Mouse (Mus musculus) thymus, adult 18-20 months (tissue): Measurements from ENCODE around the gene Trim30c.
A peak's percentile ranks its signal among the peaks of the same experiment; 100 is the strongest.
"Not testable (repeated sequence)": the region's sequence is repeated elsewhere in the genome, so short reads cannot be mapped to it uniquely, and the experiment has no call there.

Experiments
- DNase-seq, 2 experiments: peaks; one replicate each; pipeline ENCODE4 v3.0.0; 2022; ENCODE audit warnings: mixed read lengths in 2 of 2

Gene Trim30c

GRCm38 (mm10) chr7:104400698-104401097 is at the start of gene Trim30c:
Trim30c (minus strand) TSS chr7:104400837.
- DNase-seq: no peak

GRCm38 (mm10) chr7:104445961-104446645 is 45.5 kb upstream of the Trim30c start:
- DNase-seq: peak; percentile 17 to 47

GRCm38 (mm10) chr7:104404460-104404950 is 3.9 kb upstream of the Trim30c start:
- DNase-seq: no peak

- no peak for DNase-seq
These were observed 503 bp upstream of the Trim30c start for GRCm38 (mm10) chr7:104401140-104401539.

GRCm38 (mm10) chr7:104398492-104398891 is 2.1 kb downstream of the Trim30c start:
- no peak for DNase-seq

- peak in 1 of 2 experiments; percentile 9 for DNase-seq
These were observed 30.8 kb downstream of the Trim30c start, which contains the start of gene Trim30b for GRCm38 (mm10) chr7:104369736-104370414. Trim30b (minus strand) TSS chr7:104369884.

- no peak for DNase-seq
These were observed 34.3 kb downstream of the Trim30c start for GRCm38 (mm10) chr7:104366339-104366738.

- no peak for DNase-seq
These were observed 47.1 kb downstream of the Trim30c start for GRCm38 (mm10) chr7:104353600-104353967.

- DNase-seq: peak; percentile 63 to 79
These were observed 47.7 kb downstream of the Trim30c start, which contains the start of gene Trim12c for GRCm38 (mm10) chr7:104352717-104353599. Trim12c (minus strand) TSS chr7:104353362.

- not testable (repeated sequence) for DNase-seq
These were observed 52.6 kb downstream of the Trim30c start for GRCm38 (mm10) chr7:104348043-104348442.

GRCm38 (mm10) chr7:104340744-104341143 is 59.9 kb downstream of the Trim30c start:
- DNase-seq: not testable (repeated sequence)

- DNase-seq: not testable (repeated sequence)
These were observed 65.1 kb downstream of the Trim30c start for GRCm38 (mm10) chr7:104335547-104335946.
